13 mouse cellular contexts compared by ENCODE assay signal in the genomic region with DNA sequence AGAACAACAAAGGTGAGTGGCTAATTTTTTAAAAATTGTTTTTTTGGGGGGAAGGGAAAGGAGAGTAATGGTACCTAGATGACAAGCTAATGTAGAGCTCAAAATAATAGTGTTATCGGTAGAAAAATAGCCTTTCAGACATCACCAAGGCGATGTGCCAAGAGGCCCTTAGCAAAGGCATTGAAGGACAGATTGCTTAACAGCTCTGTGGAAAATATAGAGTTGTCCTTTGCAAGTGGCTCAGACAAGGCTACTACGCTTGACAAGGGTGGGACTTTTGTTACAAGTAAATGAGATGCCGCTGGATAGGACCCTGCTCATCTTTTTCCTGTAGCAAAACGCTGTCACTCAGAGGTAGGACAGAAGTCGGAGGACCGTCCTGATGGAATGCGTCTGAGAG. TPM values are rescaled to one million over a fixed set of nuclear protein-coding genes. Genes with fewer than 3 reads are reported as not detected.
A peak's percentile ranks its signal among the peaks of the same experiment; 100 is the strongest.
DNase-seq lines count a peak whose midpoint lies in the region; ATAC-seq and TF ChIP-seq lines count a peak whose summit lies in the region.
"Had no signal": no experiment of that assay in that cellular context is flagged by ENCODE, and none has a peak within 500 bp of the region (broad histone marks: within the 10 kb centered on the region; RNA-seq: fewer than 3 reads in every experiment).

No protein-coding gene starts in this region.

- no peak overlapping the region for H3K4me3 ChIP-seq in lung, adult 2 months (replicated peaks; ENCODE audit: extremely low read depth, low read depth, low read length)
- H3K4me3 ChIP-seq in forebrain, embryonic 13.5 days: no peak overlapping the region
- H3K4me3 ChIP-seq: liver, embryonic 13.5 days had no signal

- no peaks in the 10 kb centered on the region for H3K27me3 ChIP-seq in forebrain, embryonic 13.5 days
- H3K27me3 ChIP-seq: liver, embryonic 13.5 days had no signal

- no peaks in the 10 kb centered on the region for H3K36me3 ChIP-seq in forebrain, embryonic 13.5 days (ENCODE audit: poor library complexity, severe bottlenecking)
- H3K36me3 ChIP-seq: liver, embryonic 13.5 days had no signal

- DNase-seq in adrenal gland, adult 2 months: peak; percentile 34
- no peak for DNase-seq in adrenal gland, adult 18-20 months (ENCODE audit: low spot score in 2 of 2)
- peak; percentile 9 to 28 for DNase-seq in lung, adult 18-20 months
- DNase-seq in lung, adult 2 months: no peak
- DNase-seq in adrenal gland, postnatal 25 days: peak; percentile 10
- DNase-seq in heart, postnatal 10 days: peak; percentile 34 to 51
- DNase-seq in right cerebral cortex, postnatal 36 days (ENCODE audit: low spot score in 2 of 2): no peak
- DNase-seq: cerebellum, adult 8-10 months; kidney, adult 18-20 months; liver, embryonic 13.5 days had no signal

- H3K27ac ChIP-seq in forebrain, embryonic 13.5 days: no peak overlapping the region
- H3K27ac ChIP-seq: liver, embryonic 13.5 days had no signal

- no peak overlapping the region for H3K4me2 ChIP-seq in forebrain, embryonic 13.5 days
- H3K4me2 ChIP-seq: liver, embryonic 13.5 days had no signal

- no peak overlapping the region for H3K9ac ChIP-seq in forebrain, embryonic 13.5 days
- H3K9ac ChIP-seq: liver, embryonic 13.5 days had no signal

- H3K9me3 ChIP-seq in forebrain, embryonic 13.5 days (replicated peaks): no peaks in the 10 kb centered on the region
- H3K9me3 ChIP-seq: liver, embryonic 13.5 days had no signal

- TF ChIP-seq CTCF in lung, adult 2 months (IDR thresholded peaks at IDR 0.05; ENCODE audit: insufficient read depth, low read length): no peak

- ATAC-seq in forebrain, embryonic 13.5 days: no peak

- TF ChIP-seq POLR2A in lung, adult 2 months (IDR thresholded peaks at IDR 0.05; ENCODE audit: borderline replicate concordance, extremely low read depth, low read depth, low read length): no peak

- H3K4me1 ChIP-seq in lung, adult 2 months (ENCODE audit: control insufficient read depth, insufficient read depth, low read length): no peaks in the 10 kb centered on the region
- peaks cover 7% of the 10 kb centered on the region; the same call in 1 of the 2 replicates for H3K4me1 ChIP-seq in forebrain, embryonic 13.5 days

- intact Hi-C loops in heart, postnatal 10 days (cut with DNase I): no loop called here

- 68% methylated on average over 8 of the region's 8 CpGs for WGBS in lung, adult 2 months
- 77% methylated on average over 8 of the region's 8 CpGs for WGBS in forebrain, embryonic 13.5 days

RNA-seq across cellular contexts. Expression of gene Gpr39, which starts 25.5 kb away (rescaled TPM):
- under 1 TPM in 1 of 2 experiments, not detected in 1; 0.52 TPM for total RNA-seq in adrenal gland, adult 2 months (2021)
- 0.08 and 0.25 TPM in 2 replicates for polyA plus RNA-seq in adrenal gland, adult 2 months (2012; rRNA removed)
- under 1 TPM; 0.19 to 0.20 TPM for total RNA-seq in adrenal gland, adult 18-20 months (2021)
- polyA plus RNA-seq in lung, adult 2 months (2012; rRNA removed): 4.5 and 5.5 TPM in 2 replicates
- 0.12 TPM in 1 of 2 replicates, not detected in the other for total RNA-seq in adrenal gland, postnatal 25 days (2021)
- 1 to 10 TPM in 1 of 2 experiments, under 1 TPM in 1; 0.69 to 1.0 TPM for total RNA-seq in heart, postnatal 10 days (2021)
- 0.08 TPM in 1 of 2 replicates, not detected in the other for polyA plus RNA-seq in forebrain, embryonic 13.5 days (2015; fragmentation: Nextera tagmentation; extraction: Ambion mirVana)
- total RNA-seq: left cerebral cortex, postnatal 36 days had no signal
- polyA plus RNA-seq: neural tube, embryonic 11.5 days had no signal

Comparison
In these comparisons a context has a peak if more than half of its experiments do, and no peak if none do; other contexts are left out.
1. DNase-seq: peak in adrenal gland, adult 2 months (single experiment), lung, adult 18-20 months (2 of 2), adrenal gland, postnatal 25 days (single experiment) and heart, postnatal 10 days (2 of 2); none in adrenal gland, adult 18-20 months (0 of 2), lung, adult 2 months (single experiment) and right cerebral cortex, postnatal 36 days (0 of 2).